Mouse (Mus musculus) E14TG2a.4 (cell line): ENCODE data around the gene Clec2l.
"Not testable (repeated sequence)": the region's sequence is repeated elsewhere in the genome, so short reads cannot be mapped to it uniquely, and the experiment has no call there.

Source experiments
- H3K27me3 ChIP-seq: 2 replicates; pipeline ENCODE4 v1.6.1; 2014; ENCODE audit warnings: low read length, control low read depth; ENCODE audit not compliant: insufficient read depth
- H3K36me3 ChIP-seq: 2 replicates; pipeline ENCODE4 v1.6.1; 2014; ENCODE audit warnings: low read length, control low read depth; ENCODE audit not compliant: insufficient read depth
- H3K4me1 ChIP-seq: replicated peaks from 2 replicates; pipeline ENCODE4 v1.6.1; 2014; ENCODE audit warnings: low read depth, low read length, control low read depth
- H3K4me3 ChIP-seq: replicated peaks from 2 replicates; pipeline ENCODE4 v1.5.1; 2014; ENCODE audit warnings: mild to moderate bottlenecking, low read length
- H3K9me3 ChIP-seq: 2 replicates; pipeline ENCODE4 v1.6.1; 2014; ENCODE audit warnings: low read length, control low read depth
- CTCF ChIP-seq: conservative IDR thresholded peaks from 2 replicates; pipeline ENCODE4 v1.5.1; 2014; ENCODE audit warnings: low read length
- NANOG ChIP-seq: IDR thresholded peaks from 2 replicates; pipeline ENCODE4 v1.6.1; 2014; ENCODE audit warnings: borderline replicate concordance, low read length, mixed read lengths
- POU5F1 ChIP-seq: IDR thresholded peaks from 2 replicates; pipeline ENCODE4 v1.6.1; 2014; ENCODE audit warnings: low read length, borderline replicate concordance

Gene Clec2l

GRCm38 (mm10) chr6:38649545-38649944 lies 13.3 kb upstream of the Clec2l start:
- Histone ChIP-seq H3K4me1 (peaks cover 8% of the 10 kb centered on the region), H3K9me3 (peaks cover 22% of the 10 kb centered on the region), H3K36me3 (no peaks in the 10 kb centered on the region), H3K4me3 (no peak overlapping the region), H3K27me3 (peaks cover 31% of the 10 kb centered on the region)
- TF ChIP-seq POU5F1 (no peak), NANOG (no peak), CTCF (peak; percentile 48)

GRCm38 (mm10) chr6:38650263-38650937 lies 12.5 kb upstream of the Clec2l start:
- Histone ChIP-seq H3K4me3 (no peak overlapping the region; the same call in 1 of the 2 replicates), H3K36me3 (no peaks in the 10 kb centered on the region), H3K9me3 (peaks cover 27% of the 10 kb centered on the region), H3K27me3 (peaks cover 24% of the 10 kb centered on the region), H3K4me1 (peaks cover 8% of the 10 kb centered on the region)
- TF ChIP-seq NANOG: no peak
- peak; percentile 89 for TF ChIP-seq CTCF

DNA sequence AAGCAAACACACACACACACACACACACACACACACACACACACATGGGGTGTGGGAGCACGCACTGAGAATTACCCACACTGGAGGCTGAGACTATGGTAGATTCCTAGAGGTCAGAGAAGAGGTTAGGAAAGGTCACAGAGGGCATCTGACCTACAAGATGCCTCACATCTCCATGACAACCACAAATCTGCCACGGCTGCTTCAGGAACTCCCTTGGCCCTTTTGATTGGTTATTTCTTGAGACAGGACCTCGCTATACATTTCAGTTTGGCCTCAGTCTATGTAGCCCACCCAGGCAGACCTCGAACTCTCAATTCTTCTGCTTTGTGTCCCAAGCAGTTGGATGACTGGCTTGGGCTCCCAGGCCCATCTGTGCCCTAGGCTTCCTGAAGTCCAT lies 1.2 kb upstream of the Clec2l start:
- Histone ChIP-seq H3K4me1 (peaks cover 12% of the 10 kb centered on the region; the same call in 1 of the 2 replicates), H3K9me3 (no peaks in the 10 kb centered on the region), H3K27me3 (peaks cover 81% of the 10 kb centered on the region), H3K4me3 (no peak overlapping the region), H3K36me3 (no peaks in the 10 kb centered on the region)
- TF ChIP-seq CTCF (no peak), POU5F1 (no peak), NANOG (no peak)

DNA sequence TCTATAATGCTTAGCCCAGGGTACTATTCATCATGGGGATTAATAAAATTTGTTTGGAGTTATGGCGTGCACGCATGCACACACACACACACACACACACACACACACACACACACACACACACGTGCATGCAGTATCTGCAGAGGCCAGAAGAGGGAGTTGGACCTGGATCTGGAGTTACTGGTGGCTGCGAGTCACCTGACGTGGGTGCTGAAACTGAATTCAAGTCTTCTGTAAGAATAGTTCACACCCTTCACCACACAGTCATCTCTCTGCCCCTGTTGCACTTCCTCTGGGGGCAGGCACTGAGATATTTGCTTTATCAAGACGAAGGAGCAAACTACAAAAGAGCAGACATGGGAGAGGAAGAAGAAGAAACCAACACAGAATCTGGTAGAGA lies 6.7 kb downstream of the Clec2l start:
- Histone ChIP-seq H3K4me1 (peaks cover 8% of the 10 kb centered on the region; the same call in 1 of the 2 replicates), H3K4me3 (no peak overlapping the region), H3K36me3 (no peaks in the 10 kb centered on the region), H3K27me3 (peaks cover 58% of the 10 kb centered on the region), H3K9me3 (no peaks in the 10 kb centered on the region)
- TF ChIP-seq NANOG (no peak), CTCF (peak; percentile 28; the same call in 1 of the 2 replicates), POU5F1 (no peak)

- H3K27me3 ChIP-seq: peaks cover 49% of the 10 kb centered on the region
- not testable (repeated sequence) for H3K9me3 ChIP-seq, H3K4me1 ChIP-seq, H3K4me3 ChIP-seq, H3K36me3 ChIP-seq
Observed at GRCm38 (mm10) chr6:38670488-38670887, 7.6 kb downstream of the Clec2l start.

- no peak overlapping the region for H3K4me3 ChIP-seq
- peaks cover 48% of the 10 kb centered on the region for H3K27me3 ChIP-seq
- no peaks in the 10 kb centered on the region for H3K9me3 ChIP-seq
- peaks cover 2% of the 10 kb centered on the region for H3K4me1 ChIP-seq
- H3K36me3 ChIP-seq: no peaks in the 10 kb centered on the region
- TF ChIP-seq CTCF (no peak), POU5F1 (no peak)
Observed at GRCm38 (mm10) chr6:38671270-38671669, 8.4 kb downstream of the Clec2l start.

- H3K4me1 ChIP-seq: peaks cover 9% of the 10 kb centered on the region
- H3K27me3 ChIP-seq: peaks cover 50% of the 10 kb centered on the region
- H3K4me3 ChIP-seq: no peak overlapping the region
- H3K9me3 ChIP-seq: no peaks in the 10 kb centered on the region
- TF ChIP-seq POU5F1 (no peak), CTCF (no peak), NANOG (no peak)
- H3K36me3 ChIP-seq: no peaks in the 10 kb centered on the region
Observed at GRCm38 (mm10) chr6:38672011-38672410, 9.1 kb downstream of the Clec2l start.

DNA sequence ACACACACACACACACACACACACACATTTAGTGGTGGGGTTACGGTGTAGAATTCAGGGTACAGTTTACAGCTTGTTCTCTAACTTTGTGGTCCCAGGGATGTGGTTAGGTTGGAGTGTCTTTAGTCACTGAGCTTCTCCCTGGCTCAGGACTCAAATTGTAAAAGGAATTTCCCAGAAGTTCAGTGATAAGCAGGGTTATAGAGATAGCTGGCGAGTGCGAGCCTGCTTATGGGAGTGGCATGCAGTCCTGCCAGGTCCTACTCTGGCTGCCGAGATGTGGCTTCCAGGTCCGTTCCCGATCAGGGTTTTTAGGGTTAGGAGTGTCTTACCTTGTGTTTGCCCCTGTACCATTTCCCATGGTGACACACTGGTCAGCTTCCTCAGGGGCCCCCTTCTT lies 13.3 kb downstream of the Clec2l start:
- H3K4me1 ChIP-seq: peaks cover 18% of the 10 kb centered on the region
- no peaks in the 10 kb centered on the region for H3K36me3 ChIP-seq
- TF ChIP-seq POU5F1: no peak
- TF ChIP-seq NANOG: no peak
- TF ChIP-seq CTCF: no peak
- H3K9me3 ChIP-seq: no peaks in the 10 kb centered on the region
- H3K4me3 ChIP-seq: peak overlapping the region; percentile 68
- peaks cover 51% of the 10 kb centered on the region for H3K27me3 ChIP-seq

DNA sequence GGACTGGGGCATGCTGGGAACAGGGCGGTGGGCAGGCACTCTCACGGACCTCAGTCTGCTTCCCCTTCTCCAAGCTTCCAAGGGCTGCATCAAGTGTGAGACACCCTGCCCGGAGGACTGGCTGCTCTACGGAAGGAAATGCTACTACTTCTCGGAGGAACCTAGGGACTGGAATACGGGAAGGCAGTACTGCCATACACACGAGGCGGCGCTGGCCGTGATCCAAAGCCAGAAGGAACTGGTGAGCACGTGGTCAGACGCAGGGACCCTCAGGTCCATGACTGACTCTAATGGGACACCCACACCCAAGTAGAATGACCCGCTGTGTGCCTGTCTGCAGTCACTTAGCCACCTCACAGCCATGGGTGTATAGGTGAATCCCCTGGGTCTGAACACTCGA lies 13.9 kb downstream of the Clec2l start:
- TF ChIP-seq CTCF (no peak), NANOG (no peak), POU5F1 (no peak)

More for the DNA sequence above, 13.9 kb downstream of the Clec2l start:
- H3K4me3 ChIP-seq: peak overlapping the region; percentile 68
- H3K9me3 ChIP-seq: no peaks in the 10 kb centered on the region
- peaks cover 18% of the 10 kb centered on the region for H3K4me1 ChIP-seq
- no peaks in the 10 kb centered on the region for H3K36me3 ChIP-seq
- H3K27me3 ChIP-seq: peaks cover 51% of the 10 kb centered on the region
